17 mouse cellular contexts compared by ENCODE assay signal in genomic region chr2:146008801-146009200, GRCm38 (mm10).
DNase-seq lines count a peak whose midpoint lies in the region; ATAC-seq and TF ChIP-seq lines count a peak whose summit lies in the region.
"Had no signal": no experiment of that assay in that cellular context is flagged by ENCODE, and none has a peak within 500 bp of the region (broad histone marks: within the 10 kb centered on the region; RNA-seq: fewer than 3 reads in every experiment).

No protein-coding gene starts in this region.

- TF ChIP-seq EP300 in stomach, postnatal 0 days (optimal IDR thresholded peaks at IDR 0.05): no peak

- no peak for TF ChIP-seq CTCF in stomach, postnatal 0 days (IDR thresholded peaks at IDR 0.05; ENCODE audit: low read depth)

- H3K9ac ChIP-seq in midbrain, embryonic 11.5 days (ENCODE audit: low read length): no peak overlapping the region
- H3K9ac ChIP-seq in midbrain, embryonic 16.5 days (ENCODE audit: low read depth, low read length): no peak overlapping the region
- H3K9ac ChIP-seq in stomach, postnatal 0 days (ENCODE audit: low read length): no peak overlapping the region

- H3K4me1 ChIP-seq in midbrain, embryonic 11.5 days (ENCODE audit: control insufficient read depth, insufficient read depth, low read length): no peaks in the 10 kb centered on the region; the same call in 1 of the 2 replicates
- no peaks in the 10 kb centered on the region for H3K4me1 ChIP-seq in midbrain, embryonic 16.5 days (ENCODE audit: control insufficient read depth, insufficient read depth, low read length)
- H3K4me1 ChIP-seq in limb, embryonic 10.5 days: peaks cover 4% of the 10 kb centered on the region; the same call in 1 of the 2 replicates
- no peaks in the 10 kb centered on the region for H3K4me1 ChIP-seq in stomach, postnatal 0 days (replicated peaks; ENCODE audit: control insufficient read depth, insufficient read depth)

- peak; percentile 74 for DNase-seq in heart, adult 11 months
- no peak for DNase-seq in heart, adult 8-10 months (ENCODE audit: low spot score)
- peak; percentile 51 for DNase-seq in midbrain, embryonic 11.5 days (ENCODE audit: low spot score, missing footprints)
- DNase-seq in limb, embryonic 10.5 days (ENCODE audit: low spot score): peak; percentile 13
- no peak for DNase-seq in stomach, postnatal 0 days (ENCODE audit: low spot score)
- DNase-seq: adrenal gland, postnatal 14 days; adrenal gland, postnatal 25 days; B cell, adult 2 months; cerebellum, adult 11 months; cerebellum, adult 11-12 months; cerebellum, adult 18-20 months had no signal

- H3K4me3 ChIP-seq in midbrain, embryonic 11.5 days (ENCODE audit: low read depth, low read length): no peak overlapping the region
- no peak overlapping the region for H3K4me3 ChIP-seq in midbrain, embryonic 16.5 days (ENCODE audit: low read depth, low read length)
- H3K4me3 ChIP-seq in limb, embryonic 10.5 days: no peak overlapping the region
- no peak overlapping the region for H3K4me3 ChIP-seq in stomach, postnatal 0 days (ENCODE audit: low read depth, low read length)

- H3K9me3 ChIP-seq in midbrain, embryonic 11.5 days (ENCODE audit: control insufficient read depth, low read length): no peaks in the 10 kb centered on the region
- no peaks in the 10 kb centered on the region for H3K9me3 ChIP-seq in midbrain, embryonic 16.5 days (replicated peaks; ENCODE audit: control insufficient read depth, low read length, poor library complexity, severe bottlenecking)
- H3K9me3 ChIP-seq in limb, embryonic 10.5 days (replicated peaks): no peaks in the 10 kb centered on the region
- no peaks in the 10 kb centered on the region for H3K9me3 ChIP-seq in stomach, postnatal 0 days (ENCODE audit: control insufficient read depth, low read length)

- no peak overlapping the region for H3K4me2 ChIP-seq in midbrain, embryonic 11.5 days
- H3K4me2 ChIP-seq in midbrain, embryonic 16.5 days (ENCODE audit: low read length): no peak overlapping the region
- H3K4me2 ChIP-seq in stomach, postnatal 0 days (replicated peaks; ENCODE audit: low read depth): no peak overlapping the region

- no peak overlapping the region for H3K27ac ChIP-seq in midbrain, embryonic 11.5 days (ENCODE audit: low read depth, low read length)
- H3K27ac ChIP-seq in midbrain, embryonic 16.5 days (ENCODE audit: low read length): no peak overlapping the region
- H3K27ac ChIP-seq in limb, embryonic 10.5 days: no peak overlapping the region
- H3K27ac ChIP-seq in stomach, postnatal 0 days (replicated peaks): no peak overlapping the region

- WGBS in midbrain, embryonic 11.5 days: 79% methylated on average over 6 of the region's 6 CpGs
- 82% methylated on average over 6 of the region's 6 CpGs for WGBS in midbrain, embryonic 16.5 days
- 78% methylated on average over 6 of the region's 6 CpGs for WGBS in limb, embryonic 10.5 days
- 79% methylated on average over 6 of the region's 6 CpGs for WGBS in stomach, postnatal 0 days

- H3K27me3 ChIP-seq in midbrain, embryonic 11.5 days (ENCODE audit: control insufficient read depth, insufficient read depth, low read length): no peaks in the 10 kb centered on the region; the same call in 1 of the 2 replicates
- no peaks in the 10 kb centered on the region for H3K27me3 ChIP-seq in midbrain, embryonic 16.5 days (ENCODE audit: control insufficient read depth, insufficient read depth, low read depth, low read length)
- no peaks in the 10 kb centered on the region for H3K27me3 ChIP-seq in limb, embryonic 10.5 days (ENCODE audit: low read depth, poor library complexity, severe bottlenecking)
- H3K27me3 ChIP-seq in stomach, postnatal 0 days (ENCODE audit: control insufficient read depth, insufficient read depth, low read length): no peaks in the 10 kb centered on the region
- H3K27me3 ChIP-seq: CH12.LX, Patski had no signal

- ATAC-seq in midbrain, embryonic 11.5 days (ENCODE audit: low FRiP score): no peak
- ATAC-seq in midbrain, embryonic 16.5 days: no peak
- ATAC-seq in stomach, postnatal 0 days (ENCODE audit: low FRiP score, low TSS enrichment): no peak
- ATAC-seq: activated CD4-positive, CD25-positive, alpha-beta regulatory T cell, adult 4 months; CD4-positive, CD25-positive, alpha-beta regulatory T cell, adult 4 months; Patski had no signal

- no peaks in the 10 kb centered on the region for H3K36me3 ChIP-seq in midbrain, embryonic 11.5 days (ENCODE audit: control insufficient read depth, insufficient read depth, low read length)
- no peaks in the 10 kb centered on the region for H3K36me3 ChIP-seq in midbrain, embryonic 16.5 days (ENCODE audit: control insufficient read depth, insufficient read depth, low read length)
- H3K36me3 ChIP-seq in limb, embryonic 10.5 days: no peaks in the 10 kb centered on the region
- no peaks in the 10 kb centered on the region for H3K36me3 ChIP-seq in stomach, postnatal 0 days (ENCODE audit: control insufficient read depth, insufficient read depth, low read length)
- H3K36me3 ChIP-seq: G1E had no signal

Comparison
In these comparisons a context has a peak if more than half of its experiments do, and no peak if none do; other contexts are left out.
1. DNase-seq: peak in heart, adult 11 months (single experiment), midbrain, embryonic 11.5 days (single experiment) and limb, embryonic 10.5 days (single experiment); none in heart, adult 8-10 months (single experiment) and stomach, postnatal 0 days (single experiment).